Mouse (Mus musculus) cortical plate, adult 2 months (tissue): ENCODE results near the gene Ephx4.

Source experiments
- CTCF ChIP-seq: fragments of 200-500 bp; IDR thresholded peaks from 2 replicates; pipeline ENCODE4 v1.5.1; 2011; ENCODE audit warnings: mild to moderate bottlenecking, control low read depth, low read length; ENCODE audit not compliant: insufficient read depth; ENCODE audit errors: extremely low read depth
- POLR2A ChIP-seq: fragments of 200-500 bp; IDR thresholded peaks from 2 replicates; pipeline ENCODE4 v1.6.1; 2011; ENCODE audit warnings: mild to moderate bottlenecking, low read length, control low read depth; ENCODE audit not compliant: insufficient read depth; ENCODE audit errors: extremely low read depth

GRCm38 (mm10) chr5:107438353-107438752 lies 35.8 kb downstream of the Ephx4 start:
- no peak for TF ChIP-seq POLR2A
- TF ChIP-seq CTCF = no peak
